Mouse (Mus musculus): ENCODE data around the gene Dynlt1c. TPM values are rescaled to one million over a fixed set of nuclear protein-coding genes. Genes with fewer than 3 reads are reported as not detected.
"Not testable (repeated sequence)": the region's sequence is repeated elsewhere in the genome, so short reads cannot be mapped to it uniquely, and the experiment has no call there.

The Dynlt1c gene
- polyA plus RNA-seq, 1 experiment from 2014 or later, result 12.6 TPM

DNA sequence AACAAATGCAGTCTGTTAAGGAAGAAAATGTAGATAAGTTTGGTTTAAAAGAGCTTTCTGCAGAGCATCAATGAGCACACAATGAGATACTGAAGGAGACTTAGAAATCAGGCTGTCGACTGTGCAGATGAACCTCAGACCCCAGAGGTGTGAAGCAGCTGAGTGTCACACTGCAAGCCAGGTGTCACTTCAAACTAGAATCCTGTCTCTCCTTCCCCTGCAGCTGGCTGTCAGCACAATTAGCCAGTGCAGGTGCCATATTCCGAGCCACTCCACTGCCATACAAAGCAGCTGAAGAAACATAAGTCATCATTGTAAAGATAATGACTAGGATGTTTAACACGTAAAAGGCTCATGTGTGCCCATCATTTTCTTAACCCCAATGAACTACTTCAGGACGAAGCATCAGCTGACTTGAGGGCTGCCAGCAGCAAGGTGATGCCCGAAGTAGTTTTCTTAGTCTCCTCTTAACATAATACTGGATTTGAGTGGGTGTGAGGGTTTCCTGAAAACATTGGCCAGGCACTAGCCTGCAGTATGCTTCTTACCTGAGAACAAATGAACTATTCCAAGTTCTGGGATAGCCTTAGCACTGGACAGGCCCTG lies 52.0 kb downstream of the Dynlt1c start:
- WGBS, result 89% methylated on average over 4 of the region's 5 CpGs

DNA sequence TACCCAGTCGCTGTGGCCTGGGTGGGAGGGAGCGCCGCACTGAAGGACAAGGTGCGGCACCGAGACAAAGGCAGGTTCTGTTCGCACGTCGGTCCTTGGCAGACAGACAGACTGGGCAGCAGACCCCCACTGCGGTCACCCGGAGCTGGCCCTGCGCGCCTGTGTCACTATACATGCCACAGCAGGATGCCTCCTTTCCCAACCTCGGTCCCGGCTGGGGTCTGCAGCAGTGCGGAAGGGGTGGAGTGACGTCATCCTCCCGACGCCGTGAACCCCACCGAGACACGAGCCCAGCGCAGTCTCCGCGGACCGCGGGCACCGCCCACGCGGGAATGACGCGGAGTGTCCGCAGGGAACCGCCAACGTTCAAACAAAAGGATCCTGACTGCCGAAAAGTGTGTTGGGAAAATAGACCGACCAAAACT lies 53.6 kb downstream of the Dynlt1c start:
- under 1% methylated on average over 34 of the region's 36 CpGs for WGBS
- H3K9me3 ChIP-seq (ENCODE audit: control insufficient read depth, low read length); H3K4me1 ChIP-seq (replicated peaks; ENCODE audit: control insufficient read depth, insufficient read depth); H3K36me3 ChIP-seq (ENCODE audit: control insufficient read depth, insufficient read depth, low read length); H3K27me3 ChIP-seq (ENCODE audit: control insufficient read depth, insufficient read depth, low read length): not testable (repeated sequence)
- Histone ChIP-seq H3K4me2 (replicated peaks; ENCODE audit: low read depth) (peak overlapping the region; percentile 52), H3K27ac (replicated peaks) (peak overlapping the region; percentile 65; the same call in 1 of the 2 replicates), H3K9ac (ENCODE audit: low read length) (peak overlapping the region; percentile 59; the same call in 1 of the 2 replicates), H3K4me3 (ENCODE audit: low read depth, low read length) (peak overlapping the region; percentile 44)
- DNase-seq (ENCODE audit: low spot score) (peak; percentile 84), ATAC-seq (ENCODE audit: low FRiP score, low TSS enrichment) (peak; percentile 84)

More for the DNA sequence above, 52.0 kb downstream of the Dynlt1c start:
- H3K4me3 ChIP-seq (ENCODE audit: low read depth, low read length); H3K27ac ChIP-seq (replicated peaks); H3K27me3 ChIP-seq (ENCODE audit: control insufficient read depth, insufficient read depth, low read length); H3K4me1 ChIP-seq (replicated peaks; ENCODE audit: control insufficient read depth, insufficient read depth); H3K36me3 ChIP-seq (ENCODE audit: control insufficient read depth, insufficient read depth, low read length); DNase-seq (ENCODE audit: low spot score); H3K4me2 ChIP-seq (replicated peaks; ENCODE audit: low read depth); ATAC-seq (ENCODE audit: low FRiP score, low TSS enrichment); H3K9me3 ChIP-seq (ENCODE audit: control insufficient read depth, low read length); H3K9ac ChIP-seq (ENCODE audit: low read length): not testable (repeated sequence)

DNA sequence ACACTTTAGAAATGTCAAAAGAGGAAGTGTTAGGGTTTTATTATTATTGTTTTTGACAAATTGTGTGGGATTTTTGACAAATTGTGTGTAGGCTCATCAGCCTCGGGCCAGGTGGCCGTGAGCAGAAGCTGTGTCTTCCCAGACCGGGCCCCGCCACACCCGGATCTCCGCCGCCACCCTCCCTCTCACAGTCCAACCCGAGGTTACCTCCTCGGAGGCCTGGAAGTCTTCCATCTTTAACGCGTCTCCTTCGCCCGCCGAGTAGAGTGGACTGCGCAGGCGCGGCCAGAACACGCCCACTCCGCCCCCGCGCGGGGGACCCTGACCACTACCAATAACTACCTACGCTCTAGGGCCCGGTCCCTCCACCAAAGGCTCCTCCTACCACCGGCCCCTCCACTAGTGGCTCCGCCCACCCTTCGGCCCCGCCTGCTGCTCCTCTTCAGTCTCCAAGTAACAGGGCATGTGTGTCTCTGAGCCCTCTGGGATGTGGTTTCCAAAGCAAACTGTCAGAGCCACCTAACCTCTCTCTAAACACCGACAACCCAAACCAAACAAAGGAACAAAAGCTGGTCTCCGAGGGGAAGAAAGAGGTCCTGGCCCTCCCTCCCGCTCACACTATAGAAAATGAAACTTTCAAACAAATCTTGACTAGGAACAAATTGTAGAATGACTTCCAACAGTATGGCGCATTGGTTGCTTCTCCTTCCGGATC lies 54.3 kb downstream of the Dynlt1c start, which contains the start of gene Dynlt1f:
Gene Dynlt1f (minus strand): TSS at position 334 of the 715 bp plus-strand sequence.
- Histone ChIP-seq H3K27ac (replicated peaks) (peak within 1 kb of the TSS; percentile 65; the same call in 1 of the 2 replicates), H3K4me2 (replicated peaks; ENCODE audit: low read depth) (peak within 1 kb of the TSS; percentile 52), H3K9ac (ENCODE audit: low read length) (peak within 1 kb of the TSS; percentile 59; the same call in 1 of the 2 replicates), H3K4me3 (ENCODE audit: low read depth, low read length) (peak within 1 kb of the TSS; percentile 44)
- H3K36me3 ChIP-seq (ENCODE audit: control insufficient read depth, insufficient read depth, low read length); H3K27me3 ChIP-seq (ENCODE audit: control insufficient read depth, insufficient read depth, low read length); H3K9me3 ChIP-seq (ENCODE audit: control insufficient read depth, low read length); H3K4me1 ChIP-seq (replicated peaks; ENCODE audit: control insufficient read depth, insufficient read depth): not testable (repeated sequence)
- ATAC-seq (ENCODE audit: low FRiP score, low TSS enrichment) (peak; percentile 94), DNase-seq (ENCODE audit: low spot score) (peak; percentile 27)
- WGBS, result 1% methylated on average over 17 of the region's 33 CpGs

DNA sequence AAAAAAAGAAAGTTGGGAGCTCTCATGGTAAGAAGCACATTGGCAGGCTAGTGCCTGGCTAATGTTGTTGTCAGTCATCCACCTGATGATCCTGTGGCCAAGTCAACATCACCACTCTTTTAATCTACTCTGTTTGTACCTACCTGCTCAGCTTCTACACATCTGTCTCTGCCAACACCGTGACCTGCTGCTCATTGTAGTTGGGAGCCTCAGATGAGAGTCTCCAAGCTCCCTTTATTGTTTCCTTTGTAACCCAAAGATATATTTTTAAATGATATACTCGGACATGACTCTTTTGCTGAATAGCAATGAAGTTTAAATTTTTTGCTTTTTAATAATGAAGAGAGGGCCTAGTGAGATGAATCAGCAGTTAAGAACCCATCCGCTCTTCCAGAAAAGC lies 55.0 kb downstream of the Dynlt1c start:
- 70% methylated on average over 1 of the region's 3 CpGs for WGBS
- H3K4me3 ChIP-seq (ENCODE audit: low read depth, low read length); H3K9me3 ChIP-seq (ENCODE audit: control insufficient read depth, low read length); ATAC-seq (ENCODE audit: low FRiP score, low TSS enrichment); H3K27me3 ChIP-seq (ENCODE audit: control insufficient read depth, insufficient read depth, low read length); H3K4me2 ChIP-seq (replicated peaks; ENCODE audit: low read depth); DNase-seq (ENCODE audit: low spot score); H3K9ac ChIP-seq (ENCODE audit: low read length); H3K27ac ChIP-seq (replicated peaks); H3K4me1 ChIP-seq (replicated peaks; ENCODE audit: control insufficient read depth, insufficient read depth); H3K36me3 ChIP-seq (ENCODE audit: control insufficient read depth, insufficient read depth, low read length): not testable (repeated sequence)

DNA sequence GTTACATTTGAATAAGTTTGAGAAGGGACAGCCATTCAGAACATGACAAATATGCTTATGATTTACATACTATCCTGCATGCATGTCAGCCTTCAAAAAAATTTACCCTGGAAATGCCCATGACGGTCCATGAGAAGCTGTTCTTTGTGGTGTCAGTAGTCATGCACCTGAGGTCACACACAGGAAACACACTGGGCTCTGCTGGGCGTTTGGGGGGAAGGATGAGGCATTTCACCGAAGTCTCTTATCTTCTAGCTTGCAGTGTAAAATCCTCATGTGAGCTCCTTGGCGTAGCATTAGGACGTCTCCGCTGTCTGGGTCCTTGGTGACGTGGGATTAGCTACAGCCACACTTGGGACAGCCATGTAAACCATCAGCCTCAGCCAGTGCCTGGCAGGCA lies 57.3 kb downstream of the Dynlt1c start, which contains the start of gene Sytl3:
Gene Sytl3 (plus strand): TSS at position 293 of the 400 bp plus-strand sequence.
- H3K36me3 ChIP-seq (ENCODE audit: control insufficient read depth, insufficient read depth, low read length); H3K27ac ChIP-seq (replicated peaks); H3K9me3 ChIP-seq (ENCODE audit: control insufficient read depth, low read length); DNase-seq (ENCODE audit: low spot score); H3K27me3 ChIP-seq (ENCODE audit: control insufficient read depth, insufficient read depth, low read length); H3K4me2 ChIP-seq (replicated peaks; ENCODE audit: low read depth); H3K4me3 ChIP-seq (ENCODE audit: low read depth, low read length); ATAC-seq (ENCODE audit: low FRiP score, low TSS enrichment); H3K4me1 ChIP-seq (replicated peaks; ENCODE audit: control insufficient read depth, insufficient read depth); H3K9ac ChIP-seq (ENCODE audit: low read length): not testable (repeated sequence)
- WGBS, result 89% methylated on average over 4 of the region's 7 CpGs

Other genes with a start within 250 kb of the Dynlt1c start
- gene Dynlt1b, start 171.6 kb upstream of the Dynlt1c start, polyA plus RNA-seq (2015; fragmentation: Nextera tagmentation; extraction: Ambion mirVana), result 477 and 484 TPM in 2 replicates
- 186 and 187 TPM in 2 replicates for gene Dynlt1f, start 54.2 kb downstream of the Dynlt1c start, polyA plus RNA-seq (2015; fragmentation: Nextera tagmentation; extraction: Ambion mirVana)
- gene Sytl3, start 57.4 kb downstream of the Dynlt1c start, polyA plus RNA-seq (2015; fragmentation: Nextera tagmentation; extraction: Ambion mirVana), result 0.99 and 1.1 TPM in 2 replicates
- gene Ezr, start 181.1 kb downstream of the Dynlt1c start, polyA plus RNA-seq (2015; fragmentation: Nextera tagmentation; extraction: Ambion mirVana), result 289 and 299 TPM in 2 replicates

All from stomach, postnatal 0 days (tissue).